Mouse (Mus musculus) liver, adult 2 months (tissue): ENCODE measurements around the gene Ace. TPM values are rescaled to one million over a fixed set of nuclear protein-coding genes. Genes with fewer than 3 reads are reported as not detected.
A peak's percentile ranks its signal among the peaks of the same experiment; 100 is the strongest.

ENCODE experiments used
- DNase-seq: peaks from one replicate; pipeline ENCODE4 v3.0.0-alpha.2; 2011; ENCODE audit warnings: low read depth, low spot score; ENCODE audit errors: extremely low read depth
- H3K27ac ChIP-seq: fragments of 200-500 bp; replicated peaks from 2 replicates; pipeline ENCODE4 v1.5.1; 2012; ENCODE audit warnings: low read depth, mild to moderate bottlenecking, control low read depth, inconsistent platforms, low read length; ENCODE audit not compliant: insufficient read depth
- H3K27me3 ChIP-seq: fragments of 200-500 bp; 2 replicates; pipeline ENCODE4 v1.6.1; 2012; ENCODE audit warnings: mild to moderate bottlenecking, moderate library complexity, low read length, inconsistent platforms; ENCODE audit not compliant: control insufficient read depth, insufficient read depth
- H3K36me3 ChIP-seq: fragments of 200-500 bp; 2 replicates; pipeline ENCODE4 v1.6.1; 2012; ENCODE audit warnings: low read length, inconsistent platforms; ENCODE audit not compliant: control insufficient read depth, insufficient read depth
- H3K4me1 ChIP-seq: fragments of 200-500 bp; 2 replicates; pipeline ENCODE4 v1.6.1; 2011; ENCODE audit warnings: low read length; ENCODE audit not compliant: control insufficient read depth, insufficient read depth
- H3K4me3 ChIP-seq: fragments of 200-500 bp; 2 replicates; pipeline ENCODE4 v1.5.1; 2011; ENCODE audit warnings: low read depth, mild to moderate bottlenecking, control low read depth, low read length, moderate library complexity; ENCODE audit not compliant: insufficient read depth
- H3K79me2 ChIP-seq: fragments of 200-500 bp; 2 replicates; pipeline ENCODE4 v1.6.1; 2012; ENCODE audit warnings: inconsistent platforms, mild to moderate bottlenecking, low read length, moderate library complexity; ENCODE audit not compliant: control insufficient read depth, insufficient read depth
- H3K9ac ChIP-seq: fragments of 200-500 bp; 2 replicates; pipeline ENCODE4 v1.6.1; 2012; ENCODE audit warnings: low read depth, mild to moderate bottlenecking, control low read depth, inconsistent platforms, low read length
- CTCF ChIP-seq: fragments of 200-500 bp; IDR thresholded peaks from 2 replicates; pipeline ENCODE4 v1.5.1; 2011; ENCODE audit warnings: low read depth, low read length, control low read depth
- POLR2A ChIP-seq: fragments of 200-500 bp; IDR thresholded peaks from 2 replicates; pipeline ENCODE4 v1.6.1; 2011; ENCODE audit warnings: low read length, control low read depth; ENCODE audit not compliant: insufficient read depth; ENCODE audit errors: extremely low read depth
- whole genome bisulfite sequencing: fragments of 180-500 bp; shearing (Covaris S2); methylation state at CpG from one replicate; pipeline ENCODE4 v1.1.7; 2018; 5-methylcytosine and 5-hydroxymethylcytosine counted together
- polyA plus RNA-seq: library from polyadenylated mRNA; depleted of rRNA; stranded (reverse); fragments of >200 nt; gene quantifications from 2 replicates; pipeline ENCODE4 v1.2.3, GENCODE M21; 2012; rRNA removed
- total RNA-seq: library from RNA; depleted of rRNA; stranded (reverse); fragments of >200 nt; gene quantifications from 2 replicates; pipeline ENCODE4 v1.2.3, GENCODE M21; 2014; rRNA removed

Ace gene
- total and polyA plus RNA-seq, 2 experiments, result 0.28 to 0.42 TPM

DNA sequence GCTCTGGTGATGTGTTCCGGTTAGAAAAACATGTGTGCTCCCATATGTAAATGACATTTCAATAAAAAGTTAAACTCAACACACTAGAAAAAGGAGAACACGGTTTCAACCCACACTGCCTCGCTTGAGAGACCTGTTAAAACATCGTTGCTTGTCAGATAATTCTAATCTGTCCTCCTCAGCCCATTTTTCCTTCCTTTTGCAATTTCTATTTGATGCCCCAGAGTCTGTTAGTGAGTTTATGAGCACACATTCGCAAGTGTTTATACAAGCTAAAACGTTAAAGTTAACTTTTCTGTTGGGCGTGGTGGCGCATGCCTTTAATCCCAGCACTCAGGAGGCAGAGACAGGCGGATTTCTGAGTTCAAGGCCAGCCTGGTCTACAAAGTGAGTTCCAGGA, 67.2 kb downstream of the Ace start:
- H3K4me1 ChIP-seq, result peaks cover 4% of the 10 kb centered on the region; the same call in 1 of the 2 replicates
- H3K36me3 ChIP-seq, result no peaks in the 10 kb centered on the region
- H3K79me2 ChIP-seq, result peaks cover 24% of the 10 kb centered on the region
- no peak overlapping the region for H3K4me3 ChIP-seq
- WGBS, result 89% methylated on average over 9 of the region's 9 CpGs
- H3K27me3 ChIP-seq, result no peaks in the 10 kb centered on the region
- H3K9ac ChIP-seq, result no peak overlapping the region
- H3K27ac ChIP-seq, result no peak overlapping the region
- no peak for TF ChIP-seq POLR2A
- no peak for TF ChIP-seq CTCF
- no peak for DNase-seq

DNA sequence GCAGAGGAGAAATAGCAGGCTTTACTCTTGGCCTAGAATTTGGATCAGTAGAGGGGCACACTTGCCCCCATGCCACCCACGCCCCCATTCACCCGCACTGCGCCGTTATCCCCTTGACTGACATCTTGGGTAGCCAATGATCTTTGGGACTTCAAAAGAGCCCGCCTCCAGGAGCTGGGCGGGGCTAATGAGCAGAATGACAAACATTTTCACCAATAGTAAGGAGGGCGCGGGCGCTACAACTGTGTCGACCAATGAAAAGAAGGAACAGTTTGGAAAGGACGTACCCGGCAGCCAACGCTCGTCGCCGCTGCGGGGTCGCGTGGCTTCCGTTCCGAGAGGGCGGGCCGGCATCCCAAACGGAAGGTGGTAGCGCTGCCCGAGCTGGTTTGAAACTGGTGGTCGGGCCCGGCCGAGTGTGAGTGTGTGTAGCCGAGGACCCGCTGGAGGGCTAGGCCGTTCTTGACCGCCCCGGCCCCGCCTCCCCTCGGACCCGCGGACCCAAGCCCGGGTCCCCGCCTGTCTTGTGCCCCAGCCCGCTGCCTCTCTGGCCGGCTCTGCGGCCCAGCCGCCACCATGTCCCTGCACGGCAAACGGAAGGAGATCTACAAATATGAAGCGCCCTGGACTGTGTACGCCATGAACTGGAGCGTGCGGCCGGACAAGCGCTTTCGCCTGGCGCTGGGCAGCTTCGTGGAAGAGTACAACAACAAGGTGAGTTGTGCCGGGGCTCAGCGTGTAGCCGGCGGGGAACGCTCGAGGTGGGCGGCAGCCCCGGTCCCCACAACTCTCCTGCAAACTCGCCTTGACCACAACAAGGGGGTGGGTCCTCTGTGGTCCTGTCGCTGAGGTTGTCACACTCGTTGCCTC, 69.0 kb downstream of the Ace start, which contains the start of gene Dcaf7:
Dcaf7 (plus strand) TSS at position 325 of the 870 bp plus-strand sequence.
- no peaks in the 10 kb centered on the region for H3K27me3 ChIP-seq
- peak within 1 kb of the TSS; percentile 88 for H3K9ac ChIP-seq
- peak within 1 kb of the TSS; percentile 94 for H3K4me3 ChIP-seq
- peaks cover 30% of the 10 kb centered on the region for H3K79me2 ChIP-seq
- peaks cover 4% of the 10 kb centered on the region; the same call in 1 of the 2 replicates for H3K4me1 ChIP-seq
- H3K27ac ChIP-seq, result peak within 1 kb of the TSS; percentile 38
- TF ChIP-seq POLR2A (peak; percentile 64; the same call in 1 of the 2 replicates), CTCF (no peak)
- no peaks in the 10 kb centered on the region for H3K36me3 ChIP-seq
- peak; percentile 90 for DNase-seq
- WGBS, result under 1% methylated on average over 66 of the region's 66 CpGs

DNA sequence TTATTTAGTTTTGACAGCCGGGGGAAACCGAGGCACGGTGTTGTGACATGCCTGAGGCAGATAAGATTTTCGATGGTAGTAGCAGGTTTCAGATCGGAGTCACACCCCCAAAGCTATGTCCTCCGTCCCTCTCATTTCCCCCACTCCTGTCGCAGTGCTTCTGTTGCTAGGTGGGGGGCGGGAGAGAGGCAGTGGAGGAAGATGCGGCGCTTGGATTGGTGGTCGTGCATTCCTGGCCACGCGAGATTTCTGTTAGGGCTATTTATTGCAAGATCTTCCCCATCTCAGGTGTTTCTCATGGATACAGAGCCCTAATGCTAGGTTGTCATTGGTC, 69.6 kb downstream of the Ace start:
- Histone ChIP-seq H3K4me3 (peak overlapping the region; percentile 94), H3K27ac (peak overlapping the region; percentile 38), H3K4me1 (peaks cover 4% of the 10 kb centered on the region; the same call in 1 of the 2 replicates), H3K27me3 (no peaks in the 10 kb centered on the region), H3K79me2 (peaks cover 32% of the 10 kb centered on the region), H3K36me3 (no peaks in the 10 kb centered on the region), H3K9ac (peak overlapping the region; percentile 88)
- TF ChIP-seq CTCF (no peak), POLR2A (no peak)
- WGBS, result under 1% methylated on average over 13 of the region's 13 CpGs
- DNase-seq, result no peak

Other genes starting within 250 kb of the Ace start
- gene Cyb561, start 14.6 kb upstream of the Ace start, total RNA-seq, result 3.2 and 3.4 TPM in 2 replicates
- gene Cyb561, start 14.6 kb upstream of the Ace start, polyA plus RNA-seq, result 2.4 and 3.7 TPM in 2 replicates
- not detected in 2 replicates for gene Ace3, start 26.7 kb downstream of the Ace start, total RNA-seq
- not detected in 2 replicates for gene Ace3, start 26.7 kb downstream of the Ace start, polyA plus RNA-seq
- gene Kcnh6, start 40.2 kb downstream of the Ace start, total RNA-seq, result not detected in 2 replicates
- not detected in 2 replicates for gene Kcnh6, start 40.2 kb downstream of the Ace start, polyA plus RNA-seq
- gene Dcaf7, start 68.9 kb downstream of the Ace start, total RNA-seq, result 17.1 and 24.0 TPM in 2 replicates
- gene Dcaf7, start 68.9 kb downstream of the Ace start, polyA plus RNA-seq, result 15.9 and 18.3 TPM in 2 replicates
- gene Taco1, start 98.1 kb downstream of the Ace start, total RNA-seq, result 31.3 and 33.7 TPM in 2 replicates
- gene Taco1, start 98.1 kb downstream of the Ace start, polyA plus RNA-seq, result 19.1 and 20.0 TPM in 2 replicates
- gene Map3k3, start 116.7 kb downstream of the Ace start, total RNA-seq, result 12.3 and 14.9 TPM in 2 replicates
- 7.6 and 9.7 TPM in 2 replicates for gene Map3k3, start 116.7 kb downstream of the Ace start, polyA plus RNA-seq
- not detected in 2 replicates for gene Gm10840, start 192.9 kb downstream of the Ace start, total RNA-seq
- gene Gm10840, start 192.9 kb downstream of the Ace start, polyA plus RNA-seq, result not detected in 2 replicates
- 9.4 and 9.7 TPM in 2 replicates for gene Limd2, start 192.9 kb downstream of the Ace start, total RNA-seq
- gene Limd2, start 192.9 kb downstream of the Ace start, polyA plus RNA-seq, result 21.8 and 26.3 TPM in 2 replicates
- gene Strada, start 234.2 kb downstream of the Ace start, total RNA-seq, result 1.8 and 2.8 TPM in 2 replicates
- 3.1 and 3.9 TPM in 2 replicates for gene Strada, start 234.2 kb downstream of the Ace start, polyA plus RNA-seq
- 42.6 and 48.9 TPM in 2 replicates for gene Ccdc47, start 248.4 kb downstream of the Ace start, total RNA-seq
- 12.8 and 16.9 TPM in 2 replicates for gene Ccdc47, start 248.4 kb downstream of the Ace start, polyA plus RNA-seq
- gene Ddx42, start 249.0 kb downstream of the Ace start, total RNA-seq, result 16.0 and 19.7 TPM in 2 replicates
- 4.8 and 5.1 TPM in 2 replicates for gene Ddx42, start 249.0 kb downstream of the Ace start, polyA plus RNA-seq